Mouse (Mus musculus) stomach, embryonic 15.5 days (tissue): ENCODE measurements around the gene Olfr1198. TPM values are rescaled to one million over a fixed set of nuclear protein-coding genes. Genes with fewer than 3 reads are reported as not detected.

ENCODE experiments used
- ATAC-seq: fragments of 200-750 bp; cut with Nextera tagmentation; 2 replicates; pipeline ENCODE4 v1.8.0; 2017; ENCODE audit warnings: low read depth, moderate number of reproducible peaks, moderate TSS enrichment; ENCODE audit not compliant: insufficient read depth, low FRiP score
- H3K27ac ChIP-seq: fragments of 300-500 bp; sonication (generic); 2 replicates; pipeline ENCODE4 v1.5.1; 2015; ENCODE audit warnings: mild to moderate bottlenecking, inconsistent platforms
- H3K27me3 ChIP-seq: fragments of 300-500 bp; sonication (generic); replicated peaks from 2 replicates; pipeline ENCODE4 v1.6.1; 2015; ENCODE audit warnings: inconsistent platforms
- H3K36me3 ChIP-seq: fragments of 300-500 bp; sonication (generic); 2 replicates; pipeline ENCODE4 v1.6.1; 2015; ENCODE audit warnings: inconsistent platforms
- H3K4me1 ChIP-seq: fragments of 300-500 bp; sonication (generic); 2 replicates; pipeline ENCODE4 v1.6.1; 2015; ENCODE audit warnings: inconsistent platforms
- H3K4me2 ChIP-seq: fragments of 300-500 bp; sonication (generic); 2 replicates; pipeline ENCODE4 v1.6.1; 2015; ENCODE audit warnings: mild to moderate bottlenecking, inconsistent platforms
- H3K4me3 ChIP-seq: fragments of 300-500 bp; sonication (generic); replicated peaks from 2 replicates; pipeline ENCODE4 v1.5.1; 2015; ENCODE audit warnings: inconsistent platforms
- H3K9ac ChIP-seq: fragments of 300-500 bp; sonication (generic); 2 replicates; pipeline ENCODE4 v1.6.1; 2015; ENCODE audit warnings: inconsistent platforms
- H3K9me3 ChIP-seq: fragments of 300-500 bp; sonication (generic); 2 replicates; pipeline ENCODE4 v1.6.1; 2016; ENCODE audit warnings: inconsistent platforms
- WGBS: fragments of 180-500 bp; shearing (Covaris S2); methylation state at CpG from one replicate; pipeline ENCODE4 v1.1.7; 2015; 5-methylcytosine and 5-hydroxymethylcytosine counted together
- polyA plus RNA-seq: library from polyadenylated mRNA; unstranded; fragments of >200 nt; fragmentation: Nextera tagmentation; extraction: Ambion mirVana; gene quantifications from 2 replicates; pipeline ENCODE4 v1.2.1, GENCODE M21; 2015

Olfr1198 gene
- polyA plus RNA-seq: not detected in 2 replicates

DNA sequence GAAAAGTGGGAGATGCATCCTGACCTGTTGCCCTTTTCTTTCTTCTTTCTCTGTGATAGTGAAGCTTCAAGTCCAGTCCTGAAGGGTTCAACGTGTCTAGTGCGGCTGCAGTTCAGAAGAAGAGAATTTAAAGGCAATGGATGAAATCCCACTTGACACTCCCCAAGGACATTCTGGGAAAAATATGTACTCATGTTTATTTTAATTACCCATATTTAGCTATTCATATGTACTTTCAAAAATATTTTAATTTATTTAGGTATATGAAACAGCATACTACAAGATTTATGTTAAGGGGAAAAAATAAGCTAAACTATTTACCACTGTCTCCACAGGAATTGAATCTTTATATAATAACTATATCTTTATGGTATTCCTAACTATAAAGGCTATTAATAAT lies at the start of gene Olfr1198:
Gene Olfr1198 (minus strand): TSS at position 101 of the 400 bp plus-strand sequence.
- WGBS: 86% methylated on average over 2 of the region's 2 CpGs
- no peak within 1 kb of the TSS for H3K27ac ChIP-seq
- H3K9me3 ChIP-seq: no peaks in the 10 kb centered on the region
- no peaks in the 10 kb centered on the region for H3K36me3 ChIP-seq
- ATAC-seq: no peak
- H3K4me1 ChIP-seq: no peaks in the 10 kb centered on the region
- H3K27me3 ChIP-seq: no peaks in the 10 kb centered on the region
- no peak within 1 kb of the TSS for H3K9ac ChIP-seq
- H3K4me2 ChIP-seq: no peak within 1 kb of the TSS
- no peak within 1 kb of the TSS for H3K4me3 ChIP-seq

GRCm38 (mm10) chr2:88792736-88793135 lies 41.6 kb upstream of the Olfr1198 start, which contains the start of gene Olfr1201:
Gene Olfr1201 (plus strand): TSS chr2:88793036.
- H3K4me3 ChIP-seq: no peak within 1 kb of the TSS
- H3K9ac ChIP-seq: no peak within 1 kb of the TSS
- no peak for ATAC-seq
- no peaks in the 10 kb centered on the region for H3K9me3 ChIP-seq
- H3K27ac ChIP-seq: no peak within 1 kb of the TSS
- H3K27me3 ChIP-seq: no peaks in the 10 kb centered on the region
- H3K4me1 ChIP-seq: no peaks in the 10 kb centered on the region
- H3K36me3 ChIP-seq: no peaks in the 10 kb centered on the region
- 77% methylated on average over 6 of the region's 6 CpGs for WGBS
- H3K4me2 ChIP-seq: no peak within 1 kb of the TSS

DNA sequence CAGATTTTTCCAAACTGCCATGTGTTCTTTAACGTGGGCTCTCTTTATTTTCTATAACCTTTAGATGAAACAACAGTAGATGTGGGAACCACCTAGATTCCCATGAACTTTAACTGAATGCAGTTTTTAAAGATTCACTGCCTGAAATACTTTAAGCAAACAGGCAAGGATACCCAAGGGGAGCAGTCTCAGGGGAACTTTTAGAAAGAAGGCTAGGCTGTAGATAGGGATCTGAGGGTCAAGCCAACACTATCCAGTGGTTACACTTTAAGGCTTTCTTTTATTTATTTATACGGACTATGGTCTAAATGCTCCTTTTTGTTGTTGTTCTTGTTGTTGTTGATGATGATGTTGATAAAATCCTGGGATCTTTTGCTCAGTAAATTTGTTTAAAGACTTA lies 19.2 kb upstream of the Olfr1198 start, which contains the start of gene Olfr1200:
Gene Olfr1200 (minus strand): TSS at position 101 of the 400 bp plus-strand sequence.
- H3K36me3 ChIP-seq: no peaks in the 10 kb centered on the region

DNA sequence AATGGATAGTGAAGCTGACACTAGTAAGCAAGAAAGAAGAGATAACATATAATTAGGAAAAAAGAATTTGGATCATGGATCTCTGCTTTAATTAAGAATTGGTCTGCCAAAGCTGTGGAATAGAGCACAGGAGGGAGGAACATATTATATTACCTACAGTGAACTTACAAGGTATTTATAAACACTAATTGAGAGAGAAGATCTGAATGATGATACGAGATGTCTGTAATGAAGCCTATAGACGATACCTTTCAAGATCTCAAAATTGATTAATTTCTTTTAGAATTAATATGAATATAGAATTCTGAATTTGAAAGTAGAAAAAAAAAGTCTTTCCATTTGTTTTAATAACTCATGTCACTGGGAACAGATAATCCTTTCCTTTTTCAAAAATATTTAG lies 9.2 kb upstream of the Olfr1198 start, which contains the start of gene Olfr1199:
Gene Olfr1199 (minus strand): TSS at position 101 of the 400 bp plus-strand sequence.
- no peaks in the 10 kb centered on the region for H3K9me3 ChIP-seq
- no peak within 1 kb of the TSS for H3K4me2 ChIP-seq
- H3K27me3 ChIP-seq: no peaks in the 10 kb centered on the region
- H3K4me3 ChIP-seq: no peak within 1 kb of the TSS
- no peak within 1 kb of the TSS for H3K9ac ChIP-seq
- H3K27ac ChIP-seq: no peak within 1 kb of the TSS
- H3K36me3 ChIP-seq: no peaks in the 10 kb centered on the region
- no peak for ATAC-seq
- 86% methylated on average over 2 of the region's 2 CpGs for WGBS
- H3K4me1 ChIP-seq: no peaks in the 10 kb centered on the region

More for the DNA sequence above, 19.2 kb upstream of the Olfr1198 start, which contains the start of gene Olfr1200:
- ATAC-seq: no peak
- no peak within 1 kb of the TSS for H3K27ac ChIP-seq
- no peak within 1 kb of the TSS for H3K4me3 ChIP-seq
- H3K4me2 ChIP-seq: no peak within 1 kb of the TSS
- H3K9me3 ChIP-seq: no peaks in the 10 kb centered on the region
- H3K9ac ChIP-seq: no peak within 1 kb of the TSS
- no peaks in the 10 kb centered on the region for H3K27me3 ChIP-seq
- no peaks in the 10 kb centered on the region for H3K4me1 ChIP-seq
- 73% methylated on average over 2 of the region's 2 CpGs for WGBS

DNA sequence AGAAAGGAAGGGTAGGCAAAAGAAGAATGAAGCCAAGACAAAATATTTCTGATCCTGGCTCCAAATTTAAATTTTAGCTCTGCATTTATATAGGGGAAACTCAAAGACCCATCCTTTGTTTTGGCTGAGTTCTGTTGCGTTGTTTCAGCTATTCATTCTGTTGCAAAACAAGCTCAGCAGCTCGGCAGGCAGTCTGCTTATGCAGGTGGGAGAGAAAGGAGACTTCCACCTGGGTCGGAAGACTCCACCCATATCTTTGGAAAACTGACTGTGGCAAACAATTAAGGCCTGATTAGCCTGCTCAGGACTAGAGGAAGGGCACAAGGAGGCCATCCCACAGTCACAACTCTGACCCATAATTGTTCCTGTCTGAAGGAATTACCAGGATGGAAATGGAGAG lies 7.8 kb downstream of the Olfr1198 start:
- Histone ChIP-seq H3K9ac (no peak overlapping the region), H3K4me2 (no peak overlapping the region), H3K27me3 (no peaks in the 10 kb centered on the region), H3K27ac (no peak overlapping the region), H3K4me1 (no peaks in the 10 kb centered on the region), H3K4me3 (no peak overlapping the region), H3K9me3 (no peaks in the 10 kb centered on the region), H3K36me3 (no peaks in the 10 kb centered on the region)
- no peak for ATAC-seq
- 69% methylated on average over 3 of the region's 3 CpGs for WGBS

GRCm38 (mm10) chr2:88732266-88732665 lies 18.9 kb downstream of the Olfr1198 start, which contains the start of gene Olfr1197:
Gene Olfr1197 (minus strand): TSS chr2:88732366.
- no peak within 1 kb of the TSS for H3K9ac ChIP-seq
- H3K36me3 ChIP-seq: no peaks in the 10 kb centered on the region
- WGBS: 83% methylated on average over 1 of the region's 1 CpGs
- no peaks in the 10 kb centered on the region for H3K9me3 ChIP-seq
- H3K27me3 ChIP-seq: no peaks in the 10 kb centered on the region
- no peak for ATAC-seq
- no peak within 1 kb of the TSS for H3K27ac ChIP-seq
- no peak within 1 kb of the TSS for H3K4me3 ChIP-seq
- no peak within 1 kb of the TSS for H3K4me2 ChIP-seq
- no peaks in the 10 kb centered on the region for H3K4me1 ChIP-seq

DNA sequence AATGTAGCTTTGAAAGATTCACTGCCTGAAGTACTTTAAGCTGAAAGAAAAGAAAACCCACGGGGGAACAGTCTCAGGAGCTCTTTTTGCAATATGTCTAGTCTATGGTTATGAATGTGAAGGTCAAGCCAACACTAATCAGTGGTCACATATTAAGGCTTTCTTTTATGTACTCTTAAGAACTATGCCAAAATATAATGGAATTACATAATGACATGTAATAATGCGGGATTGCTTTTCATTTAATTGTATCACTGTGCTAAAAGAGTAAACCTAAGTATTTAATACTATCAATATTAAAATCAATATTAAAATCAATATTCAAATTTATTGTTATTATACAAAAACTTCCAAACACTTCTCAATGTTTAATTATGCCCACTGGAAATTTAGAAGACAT lies 46.7 kb downstream of the Olfr1198 start, which contains the start of gene Olfr1196:
Gene Olfr1196 (minus strand): TSS at position 101 of the 400 bp plus-strand sequence.
- H3K36me3 ChIP-seq: no peaks in the 10 kb centered on the region
- WGBS: 83% methylated on average over 2 of the region's 2 CpGs
- H3K27ac ChIP-seq: no peak within 1 kb of the TSS
- no peak within 1 kb of the TSS for H3K4me3 ChIP-seq
- no peak within 1 kb of the TSS for H3K9ac ChIP-seq
- ATAC-seq: no peak
- no peaks in the 10 kb centered on the region for H3K9me3 ChIP-seq
- H3K27me3 ChIP-seq: no peaks in the 10 kb centered on the region
- no peaks in the 10 kb centered on the region for H3K4me1 ChIP-seq
- H3K4me2 ChIP-seq: no peak within 1 kb of the TSS

Other genes with a start within 250 kb of the Olfr1198 start
- gene Olfr1186, start 232.8 kb downstream of the Olfr1198 start, polyA plus RNA-seq: not detected in 2 replicates
- not detected in 2 replicates for gene Olfr1188, start 194.4 kb downstream of the Olfr1198 start, polyA plus RNA-seq
- not detected in 2 replicates for gene Olfr1189, start 164.9 kb downstream of the Olfr1198 start, polyA plus RNA-seq
- not detected in 2 replicates for gene Olfr1191-ps1, start 110.8 kb downstream of the Olfr1198 start, polyA plus RNA-seq
- gene Olfr1192-ps1, start 102.9 kb downstream of the Olfr1198 start, polyA plus RNA-seq: not detected in 2 replicates
- not detected in 2 replicates for gene Olfr1193, start 75.7 kb downstream of the Olfr1198 start, polyA plus RNA-seq
- not detected in 2 replicates for gene Olfr1195, start 62.2 kb downstream of the Olfr1198 start, polyA plus RNA-seq
- gene Olfr1196, start 46.8 kb downstream of the Olfr1198 start, polyA plus RNA-seq: not detected in 2 replicates
- not detected in 2 replicates for gene Olfr1197, start 19.0 kb downstream of the Olfr1198 start, polyA plus RNA-seq
- not detected in 2 replicates for gene Olfr1199, start 9.1 kb upstream of the Olfr1198 start, polyA plus RNA-seq
- not detected in 2 replicates for gene Olfr1200, start 19.1 kb upstream of the Olfr1198 start, polyA plus RNA-seq
- gene Olfr1201, start 41.7 kb upstream of the Olfr1198 start, polyA plus RNA-seq: not detected in 2 replicates
- not detected in 2 replicates for gene Olfr1202, start 63.1 kb upstream of the Olfr1198 start, polyA plus RNA-seq
- not detected in 2 replicates for gene Olfr1205, start 78.4 kb upstream of the Olfr1198 start, polyA plus RNA-seq
- gene Olfr1204, start 97.9 kb upstream of the Olfr1198 start, polyA plus RNA-seq: not detected in 2 replicates
- not detected in 2 replicates for gene Olfr1206, start 111.9 kb upstream of the Olfr1198 start, polyA plus RNA-seq
- gene Olfr1208, start 150.9 kb upstream of the Olfr1198 start, polyA plus RNA-seq: not detected in 2 replicates
- not detected in 2 replicates for gene Olfr1209, start 163.8 kb upstream of the Olfr1198 start, polyA plus RNA-seq
- gene Olfr1211, start 186.7 kb upstream of the Olfr1198 start, polyA plus RNA-seq: not detected in 2 replicates
- not detected in 2 replicates for gene Olfr1212, start 202.6 kb upstream of the Olfr1198 start, polyA plus RNA-seq
- not detected in 2 replicates for gene Gm13762, start 228.9 kb upstream of the Olfr1198 start, polyA plus RNA-seq
- gene Olfr1214, start 241.3 kb upstream of the Olfr1198 start, polyA plus RNA-seq: not detected in 2 replicates